ENCODE assay signal across 25 mouse cellular contexts in the genomic region with DNA sequence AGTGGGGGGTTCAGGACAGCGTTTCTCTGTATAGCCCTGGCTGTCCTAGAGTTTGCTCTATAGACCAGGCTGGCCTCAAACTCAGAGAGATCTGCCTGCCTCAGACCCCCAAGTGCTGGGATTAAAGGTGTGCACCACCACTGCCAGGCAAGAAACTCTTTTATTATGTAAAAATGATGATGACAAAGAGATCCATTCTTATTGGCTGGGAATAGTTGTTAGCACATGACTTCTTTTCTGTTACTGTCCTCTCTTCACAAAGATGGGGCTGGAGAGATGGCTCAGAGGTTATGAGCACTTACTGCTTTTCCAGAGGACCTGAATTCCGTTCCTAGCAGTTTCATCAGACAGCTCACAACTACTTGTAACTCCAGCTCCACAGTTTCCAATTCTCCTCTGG. TPM values are rescaled to one million over a fixed set of nuclear protein-coding genes. Genes with fewer than 3 reads are reported as not detected.
"Had no signal": no experiment of that assay in that cellular context is flagged by ENCODE, and none has a peak within 500 bp of the region (broad histone marks: within the 10 kb centered on the region; RNA-seq: fewer than 3 reads in every experiment).

No protein-coding gene starts in this region.

- H3K4me3 ChIP-seq: heart, adult 2 months; heart, embryonic 13.5 days; heart, embryonic 15.5 days; hindbrain, embryonic 10.5 days; hindbrain, embryonic 12.5 days; intestine, embryonic 15.5 days; layer of hippocampus, adult 2 months; left cerebral cortex, adult 2 months; limb, embryonic 12.5 days; liver, embryonic 12.5 days had no signal

- H3K27me3 ChIP-seq: heart, embryonic 13.5 days; heart, embryonic 15.5 days; hindbrain, embryonic 12.5 days; intestine, embryonic 15.5 days; limb, embryonic 12.5 days; liver, embryonic 12.5 days had no signal

- H3K27ac ChIP-seq: heart, adult 2 months; heart, embryonic 13.5 days; heart, embryonic 15.5 days; hindbrain, embryonic 10.5 days; hindbrain, embryonic 12.5 days; hindbrain, embryonic 14.5 days; intestine, embryonic 15.5 days; layer of hippocampus, adult 2 months; left cerebral cortex, adult 2 months; limb, embryonic 12.5 days; liver, embryonic 12.5 days; liver, embryonic 14.5 days had no signal

- H3K36me3 ChIP-seq: heart, embryonic 13.5 days; heart, embryonic 15.5 days; hindbrain, embryonic 10.5 days; hindbrain, embryonic 12.5 days; intestine, embryonic 15.5 days; limb, embryonic 12.5 days; liver, embryonic 12.5 days had no signal

- H3K9me3 ChIP-seq: heart, embryonic 13.5 days; heart, embryonic 15.5 days; hindbrain, embryonic 10.5 days; hindbrain, embryonic 12.5 days; intestine, embryonic 15.5 days; limb, embryonic 12.5 days; liver, embryonic 12.5 days had no signal

- H3K4me1 ChIP-seq: heart, embryonic 13.5 days; heart, embryonic 15.5 days; hindbrain, embryonic 10.5 days; hindbrain, embryonic 12.5 days; intestine, embryonic 15.5 days; limb, embryonic 12.5 days; liver, embryonic 12.5 days had no signal

- H3K9ac ChIP-seq: heart, embryonic 13.5 days; heart, embryonic 15.5 days; hindbrain, embryonic 12.5 days; hindbrain, embryonic 14.5 days; intestine, embryonic 15.5 days; limb, embryonic 12.5 days; liver, embryonic 12.5 days; liver, embryonic 14.5 days had no signal

- DNase-seq: gastrocnemius, postnatal 14 days; heart, adult 2 months; heart, postnatal 14 days; heart, postnatal 4 days; kidney, adult 18-20 months; kidney, adult 8-10 months; kidney, postnatal 10 days; kidney, postnatal 25 days; kidney, postnatal 4 days; left cerebral cortex, postnatal 4 days had no signal

RNA-seq across cellular contexts. Expression of gene Asb14, which starts 14.4 kb away (rescaled TPM):
- total RNA-seq: granulocyte monocyte progenitor cell, adult 5-6 weeks; layer of hippocampus, adult 2 months; layer of hippocampus, postnatal 25 days; left cerebral cortex, postnatal 25 days; left cerebral cortex, postnatal 4 days had no signal
- polyA plus RNA-seq: hindbrain, embryonic 10.5 days; hindbrain, embryonic 12.5 days; limb, embryonic 12.5 days; liver, adult 2 months; liver, embryonic 12.5 days; liver, embryonic 14.5 days had no signal
